Mouse (Mus musculus): ENCODE data around the gene Tmem25.
"Not testable (repeated sequence)": the region's sequence is repeated elsewhere in the genome, so short reads cannot be mapped to it uniquely, and the experiment has no call there.

Tmem25 gene

GRCm38 (mm10) chr9:44772392-44772749, 26.7 kb downstream of the Tmem25 start:
- DNase-seq: no peak

DNA sequence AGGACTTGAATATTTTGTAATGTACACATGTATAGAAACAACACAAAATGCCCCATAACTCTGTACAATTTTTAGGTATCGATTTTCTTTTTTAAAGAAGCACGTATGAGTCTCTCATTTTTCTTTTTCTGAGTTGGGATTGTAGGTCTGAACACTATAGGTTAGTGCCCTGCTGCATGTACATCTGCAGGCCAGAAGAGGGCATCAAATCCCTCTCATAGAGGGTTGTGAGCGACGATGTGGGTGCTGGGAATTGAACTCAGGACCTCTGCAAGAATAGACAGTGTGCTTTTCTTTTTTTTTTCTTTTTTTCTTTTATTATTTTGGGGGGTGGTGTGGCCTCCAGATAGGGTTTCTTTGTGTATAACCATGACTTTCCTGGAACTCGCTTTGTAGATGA, 27.7 kb downstream of the Tmem25 start:
- DNase-seq: no peak

DNA sequence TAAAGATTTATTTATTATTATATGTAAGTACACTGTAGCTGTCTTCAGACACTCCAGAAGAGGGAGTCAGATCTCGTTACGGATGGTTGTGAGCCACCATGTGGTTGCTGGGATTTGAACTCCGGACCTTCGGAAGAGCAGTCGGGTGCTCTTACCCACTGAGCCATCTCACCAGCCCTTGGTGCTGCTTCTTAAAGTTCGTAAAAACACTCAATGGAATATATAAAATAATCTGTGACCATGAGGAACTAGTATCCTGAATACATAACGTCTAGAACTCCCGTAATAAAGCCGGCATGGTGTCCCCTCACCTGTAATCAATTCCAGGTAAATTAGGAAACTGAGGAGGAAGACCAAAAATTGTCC, 31.1 kb downstream of the Tmem25 start:
- DNase-seq: not testable (repeated sequence)

GRCm38 (mm10) chr9:44767101-44768028, 31.7 kb downstream of the Tmem25 start, which contains the start of the genes Arcn1 and Ift46:
Gene Arcn1, minus strand, starts transcription at chr9:44767845.
Gene Ift46, plus strand, starts transcription at chr9:44767908.
- DNase-seq: peak; percentile 78 to 82

DNA sequence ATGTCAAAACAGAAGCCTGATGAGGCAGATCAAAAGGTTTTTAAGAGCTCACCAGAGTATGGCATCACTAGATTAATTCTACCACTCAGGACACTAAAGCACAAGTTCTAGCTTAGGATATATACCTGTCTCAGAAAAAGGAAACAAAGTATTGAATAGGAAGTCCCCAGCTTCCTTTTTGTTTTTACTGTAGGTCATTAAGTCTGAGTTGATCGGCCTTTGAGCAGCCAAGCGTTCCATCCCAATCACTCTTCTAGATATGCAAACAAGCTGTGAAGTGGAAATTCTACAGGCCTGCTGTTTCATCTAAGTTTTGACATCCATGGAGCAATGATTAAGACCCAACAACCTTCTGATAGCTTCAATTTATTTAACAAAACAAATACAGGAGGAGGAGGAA, 38.2 kb downstream of the Tmem25 start:
- no peak for DNase-seq

DNA sequence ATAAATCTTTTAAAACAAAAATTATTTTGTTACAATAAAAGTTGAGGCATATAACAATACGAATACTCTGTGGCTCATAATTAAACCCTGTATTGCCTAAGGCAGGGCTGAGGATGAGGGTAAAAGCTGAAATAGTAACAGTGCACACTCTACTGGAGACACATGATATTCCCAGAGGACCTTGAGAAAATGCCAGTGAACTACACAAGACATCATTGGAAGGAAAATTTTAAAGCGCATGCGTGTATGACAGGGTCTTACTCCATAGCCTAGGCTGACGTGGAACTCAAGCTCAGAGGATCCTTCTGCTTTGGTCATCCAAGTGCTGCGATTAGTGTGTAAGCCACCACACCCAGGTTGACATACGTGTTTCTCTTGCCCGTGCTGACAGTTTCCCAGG, 50.6 kb downstream of the Tmem25 start:
- DNase-seq: no peak

- no peak for DNase-seq
Observed at GRCm38 (mm10) chr9:44747341-44747740, 51.8 kb downstream of the Tmem25 start.

DNA sequence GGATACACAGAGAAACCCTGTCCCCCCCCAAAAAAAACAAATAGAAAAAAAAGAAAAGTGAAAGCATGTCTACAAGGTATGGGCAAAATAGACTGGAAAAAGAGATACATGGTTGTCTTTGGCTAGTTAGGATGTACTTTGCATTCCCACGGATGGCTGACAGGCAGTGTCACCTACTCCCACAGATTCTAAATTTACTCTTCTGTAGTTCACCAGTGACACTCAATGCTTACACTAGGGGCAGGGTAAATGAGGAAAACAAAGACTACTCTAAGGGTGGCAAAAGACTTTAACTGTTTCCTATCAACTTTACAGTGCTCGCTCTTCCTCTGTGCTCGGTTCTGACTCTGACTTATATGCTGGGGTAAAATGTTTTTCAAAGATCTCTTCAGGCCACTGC, 52.4 kb downstream of the Tmem25 start:
- no peak for DNase-seq

- DNase-seq: no peak
Observed at GRCm38 (mm10) chr9:44745371-44745770, 53.7 kb downstream of the Tmem25 start.

Data from thymus, postnatal 36 days (tissue).